In the genomic region with DNA sequence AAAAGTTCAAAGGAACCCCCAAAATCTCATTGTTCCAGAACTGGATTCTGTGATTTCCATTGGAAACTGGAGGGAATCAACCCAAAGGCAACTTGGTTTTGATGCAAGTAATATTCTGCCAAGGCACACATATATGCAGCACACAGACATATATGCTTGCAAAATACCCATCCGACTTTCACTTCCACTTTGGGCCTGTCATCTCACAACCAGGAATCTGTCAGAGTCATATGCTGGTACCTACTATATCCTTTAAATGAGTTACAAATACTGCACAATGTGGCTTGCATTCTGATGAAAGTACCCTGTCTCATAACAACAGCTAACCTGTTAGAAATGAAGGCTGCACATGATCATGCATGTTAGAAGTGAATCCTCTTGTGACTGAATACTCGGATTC, we compare ENCODE assay signal across 31 mouse cellular contexts. TPM values are rescaled to one million over a fixed set of nuclear protein-coding genes. Genes with fewer than 3 reads are reported as not detected.
"Had no signal": no experiment of that assay in that cellular context is flagged by ENCODE, and none has a peak within 500 bp of the region (broad histone marks: within the 10 kb centered on the region; RNA-seq: fewer than 3 reads in every experiment).

No protein-coding gene starts in this region.

- H3K27ac ChIP-seq: limb, embryonic 10.5 days; limb, embryonic 13.5 days; liver, embryonic 12.5 days; liver, embryonic 15.5 days; lung, embryonic 15.5 days; midbrain, embryonic 10.5 days; midbrain, embryonic 13.5 days; stomach, postnatal 0 days had no signal

- H3K4me1 ChIP-seq: limb, embryonic 13.5 days; liver, embryonic 12.5 days; liver, embryonic 15.5 days; lung, embryonic 15.5 days; midbrain, embryonic 10.5 days; midbrain, embryonic 13.5 days had no signal

- H3K4me3 ChIP-seq: limb, embryonic 10.5 days; limb, embryonic 13.5 days; liver, embryonic 12.5 days; liver, embryonic 15.5 days; lung, embryonic 15.5 days; megakaryocyte, embryonic 14.5 days; midbrain, embryonic 10.5 days; midbrain, embryonic 13.5 days had no signal

- H3K9ac ChIP-seq: limb, embryonic 13.5 days; liver, embryonic 12.5 days; liver, embryonic 15.5 days; lung, embryonic 15.5 days; midbrain, embryonic 13.5 days had no signal

- ATAC-seq: liver, embryonic 12.5 days; midbrain, embryonic 13.5 days; midbrain, embryonic 16.5 days had no signal

- H3K4me2 ChIP-seq: limb, embryonic 13.5 days; liver, embryonic 12.5 days; liver, embryonic 15.5 days; lung, embryonic 15.5 days; midbrain, embryonic 13.5 days had no signal

- DNase-seq: kidney, adult 11 months; kidney, adult 9 months; kidney, postnatal 14 days; kidney, postnatal 4 days; liver; lung, adult 18-20 months; lung, postnatal 10 days; lung, postnatal 36 days; right cerebral cortex, postnatal 14 days; right cerebral cortex, postnatal 4 days; thymus, adult 2 months; thymus, postnatal 14 days; thymus, postnatal 4 days had no signal

- H3K36me3 ChIP-seq: limb, embryonic 10.5 days; limb, embryonic 13.5 days; liver, embryonic 12.5 days; liver, embryonic 15.5 days; lung, embryonic 15.5 days; midbrain, embryonic 10.5 days; midbrain, embryonic 13.5 days had no signal

- H3K9me3 ChIP-seq: limb, embryonic 10.5 days; liver, embryonic 15.5 days; lung, embryonic 15.5 days; midbrain, embryonic 10.5 days; midbrain, embryonic 13.5 days had no signal

- H3K27me3 ChIP-seq: limb, embryonic 13.5 days; liver, embryonic 12.5 days; liver, embryonic 15.5 days; lung, embryonic 15.5 days; midbrain, embryonic 13.5 days had no signal

RNA-seq across cellular contexts. Expression of a gene that starts 55.1 kb away (rescaled TPM):
- total RNA-seq: layer of hippocampus, adult 18-20 months; layer of hippocampus, postnatal 14 days; left cerebral cortex, adult 18-20 months; left cerebral cortex, postnatal 25 days had no signal
- polyA plus RNA-seq: kidney, embryonic 16.5 days; limb, embryonic 10.5 days; limb, embryonic 13.5 days; liver, embryonic 12.5 days; liver, embryonic 15.5 days; lung, embryonic 15.5 days; midbrain, embryonic 10.5 days; midbrain, embryonic 13.5 days; midbrain, embryonic 16.5 days; neural tube, embryonic 11.5 days; neural tube, embryonic 14.5 days; stomach, embryonic 14.5 days; stomach, postnatal 0 days; thymus, adult 2 months had no signal
